Mouse (Mus musculus): Measurements from ENCODE around the gene Notch4.

The Notch4 gene

DNA sequence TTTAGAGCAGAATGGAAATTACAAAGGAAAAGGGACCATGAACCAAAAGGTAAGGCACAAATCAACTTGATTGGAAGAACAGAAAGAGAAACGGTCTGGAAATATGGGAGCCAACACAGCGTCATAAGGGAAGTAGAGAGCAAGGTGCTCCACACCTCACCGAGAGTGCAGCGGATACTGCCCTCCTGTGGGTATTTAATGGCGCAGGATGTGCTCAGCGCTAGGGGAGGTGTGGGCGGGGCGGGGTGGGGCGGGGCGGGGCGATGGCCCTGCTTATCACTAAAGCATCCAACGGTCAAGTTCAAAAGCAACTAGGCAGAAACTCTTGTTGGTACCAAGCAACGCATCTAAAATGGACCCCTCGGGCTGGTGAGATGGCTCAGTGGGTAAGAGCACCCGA, 4.2 kb upstream of the Notch4 start:
- Histone ChIP-seq H3K27me3 (ENCODE audit: control insufficient read depth, insufficient read depth, low read length, poor library complexity, severe bottlenecking) (no peaks in the 10 kb centered on the region; the same call in 1 of the 2 replicates), H3K36me3 (ENCODE audit: control insufficient read depth, insufficient read depth, low read length, poor library complexity, severe bottlenecking) (no peaks in the 10 kb centered on the region)
- DNase-seq (ENCODE audit: low read depth, low spot score): peak; percentile 68

DNA sequence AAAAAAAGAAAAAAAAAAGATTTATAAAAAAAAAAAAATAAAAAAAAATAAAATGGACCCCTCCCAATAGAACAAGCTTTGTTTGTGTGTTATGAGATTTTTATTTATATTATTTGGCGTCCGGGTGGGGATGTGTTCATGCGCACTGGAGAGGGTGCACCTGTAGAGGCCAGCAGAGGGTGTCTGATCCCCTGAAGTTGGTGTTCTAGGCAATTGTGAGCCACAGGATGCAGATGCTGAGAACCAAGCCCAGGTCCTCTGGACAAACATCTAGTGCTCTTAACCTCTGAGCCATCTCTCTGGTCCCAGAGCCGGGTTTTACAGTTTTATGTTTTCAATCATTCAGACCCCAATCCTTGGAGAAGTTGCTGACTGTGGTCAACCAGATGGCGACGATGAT, 3.6 kb upstream of the Notch4 start:
- peak; percentile 31 for DNase-seq (ENCODE audit: low read depth, low spot score)
- Histone ChIP-seq H3K36me3 (ENCODE audit: control insufficient read depth, insufficient read depth, low read length, poor library complexity, severe bottlenecking) (no peaks in the 10 kb centered on the region), H3K27me3 (ENCODE audit: control insufficient read depth, insufficient read depth, low read length, poor library complexity, severe bottlenecking) (no peaks in the 10 kb centered on the region; the same call in 1 of the 2 replicates)

DNA sequence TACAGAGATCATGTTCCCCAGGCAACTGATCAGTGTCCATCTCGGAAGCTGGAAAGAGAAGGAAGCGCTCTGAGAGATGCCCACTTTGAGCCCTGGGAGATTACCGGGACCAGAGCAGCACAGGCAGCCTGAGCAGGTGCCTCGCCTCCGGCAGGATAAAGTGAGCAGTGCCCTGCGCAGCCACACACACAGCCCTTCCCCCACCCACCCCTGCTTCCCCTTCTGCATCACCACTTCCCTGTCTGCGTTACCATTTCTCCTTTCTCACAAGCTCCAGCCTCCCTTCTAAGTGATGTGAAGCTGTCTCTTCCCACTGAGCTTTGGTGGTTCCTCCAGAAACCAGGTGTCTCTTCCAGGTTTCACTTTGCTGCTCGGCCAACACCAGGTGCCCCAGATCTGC, 2.9 kb upstream of the Notch4 start:
- Histone ChIP-seq H3K36me3 (ENCODE audit: control insufficient read depth, insufficient read depth, low read length, poor library complexity, severe bottlenecking) (no peaks in the 10 kb centered on the region), H3K27me3 (ENCODE audit: control insufficient read depth, insufficient read depth, low read length, poor library complexity, severe bottlenecking) (no peaks in the 10 kb centered on the region; the same call in 1 of the 2 replicates)
- DNase-seq (ENCODE audit: low read depth, low spot score): peak; percentile 85

DNA sequence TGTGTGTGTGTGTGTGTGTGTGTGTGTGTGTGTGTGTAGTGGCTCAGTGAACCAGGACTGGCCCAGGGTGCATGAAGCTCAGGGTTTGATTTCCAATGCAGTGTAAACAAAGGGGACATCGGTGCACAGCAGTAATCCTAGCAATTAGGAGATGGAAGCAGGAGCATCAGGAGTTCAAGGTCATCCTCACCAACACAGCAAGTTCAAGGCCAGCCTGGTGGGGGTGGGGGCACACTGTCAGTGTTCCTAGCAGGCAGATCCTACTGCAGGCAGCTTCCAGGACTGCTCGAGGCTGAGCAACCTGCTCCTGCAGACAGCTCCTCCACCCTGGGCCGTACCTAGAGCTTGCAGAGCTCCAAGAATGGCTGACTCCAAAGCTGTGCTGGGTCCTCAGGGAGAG, 1.5 kb upstream of the Notch4 start:
- Histone ChIP-seq H3K27me3 (ENCODE audit: control insufficient read depth, insufficient read depth, low read length, poor library complexity, severe bottlenecking) (no peaks in the 10 kb centered on the region; the same call in 1 of the 2 replicates), H3K36me3 (ENCODE audit: control insufficient read depth, insufficient read depth, low read length, poor library complexity, severe bottlenecking) (no peaks in the 10 kb centered on the region)
- no peak for DNase-seq (ENCODE audit: low read depth, low spot score)

DNA sequence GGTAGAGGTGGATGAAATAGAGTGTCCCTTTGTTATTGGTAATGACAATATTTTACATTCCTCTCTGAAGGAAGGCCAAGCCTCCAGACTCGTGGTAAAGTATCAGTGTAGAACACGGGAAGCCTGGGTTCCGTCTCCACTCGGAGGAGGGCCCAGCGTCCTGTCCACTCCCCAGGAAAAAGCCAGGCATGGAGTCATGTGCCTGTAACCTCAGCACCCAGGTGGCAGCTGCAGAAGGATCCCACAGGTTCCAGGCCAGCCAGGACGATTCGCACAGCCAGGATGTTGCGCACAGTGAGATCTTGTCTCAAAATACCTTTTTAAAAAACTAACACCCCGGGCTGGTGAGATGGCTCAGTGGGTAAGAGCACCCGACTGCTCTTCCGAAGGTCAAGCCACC, 714 bp upstream of the Notch4 start:
- Histone ChIP-seq H3K36me3 (ENCODE audit: control insufficient read depth, insufficient read depth, low read length, poor library complexity, severe bottlenecking) (no peaks in the 10 kb centered on the region), H3K27me3 (ENCODE audit: control insufficient read depth, insufficient read depth, low read length, poor library complexity, severe bottlenecking) (no peaks in the 10 kb centered on the region; the same call in 1 of the 2 replicates)
- DNase-seq (ENCODE audit: low read depth, low spot score): no peak

DNA sequence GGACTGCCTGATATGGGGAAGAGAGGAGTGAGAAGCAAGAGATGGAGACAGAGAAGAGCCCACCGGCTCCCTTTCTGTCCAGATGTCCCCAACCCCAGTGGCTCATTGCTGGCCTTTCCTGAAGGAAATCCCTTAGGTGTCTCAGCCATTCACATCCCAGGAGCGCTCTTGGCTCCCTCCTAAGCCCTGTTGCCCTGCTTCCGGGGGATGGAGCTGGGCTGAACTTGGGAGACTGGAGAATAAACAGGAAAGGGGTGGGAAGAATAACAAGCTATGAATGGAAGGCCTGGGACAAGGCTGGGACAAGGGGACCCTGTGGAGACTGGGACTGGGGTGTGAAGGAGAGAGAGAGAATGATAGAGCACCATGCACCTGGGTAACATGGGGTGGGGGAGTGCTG, 728 bp downstream of the Notch4 start:
- DNase-seq (ENCODE audit: low read depth, low spot score): no peak
- Histone ChIP-seq H3K36me3 (ENCODE audit: control insufficient read depth, insufficient read depth, low read length, poor library complexity, severe bottlenecking) (no peaks in the 10 kb centered on the region), H3K27me3 (ENCODE audit: control insufficient read depth, insufficient read depth, low read length, poor library complexity, severe bottlenecking) (no peaks in the 10 kb centered on the region; the same call in 1 of the 2 replicates)

DNA sequence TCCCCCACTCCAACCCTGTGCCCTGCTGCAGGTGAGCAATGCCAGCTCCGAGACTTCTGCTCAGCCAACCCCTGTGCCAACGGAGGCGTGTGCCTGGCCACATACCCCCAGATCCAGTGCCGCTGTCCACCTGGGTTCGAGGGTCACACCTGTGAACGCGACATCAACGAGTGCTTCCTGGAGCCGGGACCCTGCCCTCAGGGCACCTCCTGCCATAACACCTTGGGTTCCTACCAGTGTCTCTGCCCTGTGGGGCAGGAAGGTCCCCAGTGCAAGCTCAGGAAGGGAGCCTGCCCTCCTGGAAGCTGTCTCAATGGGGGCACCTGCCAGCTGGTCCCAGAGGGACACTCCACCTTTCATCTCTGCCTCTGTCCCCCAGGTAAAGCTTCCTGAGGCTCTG, 3.2 kb downstream of the Notch4 start:
- no peaks in the 10 kb centered on the region for H3K27me3 ChIP-seq (ENCODE audit: control insufficient read depth, insufficient read depth, low read length, poor library complexity, severe bottlenecking)
- DNase-seq (ENCODE audit: low read depth, low spot score): no peak
- H3K36me3 ChIP-seq (ENCODE audit: control insufficient read depth, insufficient read depth, low read length, poor library complexity, severe bottlenecking): no peaks in the 10 kb centered on the region

DNA sequence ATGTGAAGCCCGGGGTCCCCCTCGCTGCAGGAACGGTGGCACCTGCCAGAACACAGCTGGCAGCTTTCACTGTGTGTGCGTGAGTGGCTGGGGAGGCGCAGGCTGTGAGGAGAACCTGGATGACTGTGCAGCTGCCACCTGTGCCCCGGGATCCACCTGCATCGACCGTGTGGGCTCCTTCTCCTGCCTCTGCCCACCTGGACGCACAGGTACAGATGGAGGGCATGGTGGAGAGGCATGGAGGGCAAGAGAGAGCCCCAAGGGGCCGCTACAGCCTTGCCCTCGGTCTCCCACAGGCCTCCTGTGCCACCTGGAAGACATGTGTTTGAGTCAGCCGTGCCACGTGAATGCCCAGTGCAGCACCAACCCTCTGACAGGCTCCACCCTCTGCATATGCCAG, 4.4 kb downstream of the Notch4 start:
- DNase-seq (ENCODE audit: low read depth, low spot score): no peak
- H3K27me3 ChIP-seq (ENCODE audit: control insufficient read depth, insufficient read depth, low read length, poor library complexity, severe bottlenecking): no peaks in the 10 kb centered on the region
- H3K36me3 ChIP-seq (ENCODE audit: control insufficient read depth, insufficient read depth, low read length, poor library complexity, severe bottlenecking): no peaks in the 10 kb centered on the region

DNA sequence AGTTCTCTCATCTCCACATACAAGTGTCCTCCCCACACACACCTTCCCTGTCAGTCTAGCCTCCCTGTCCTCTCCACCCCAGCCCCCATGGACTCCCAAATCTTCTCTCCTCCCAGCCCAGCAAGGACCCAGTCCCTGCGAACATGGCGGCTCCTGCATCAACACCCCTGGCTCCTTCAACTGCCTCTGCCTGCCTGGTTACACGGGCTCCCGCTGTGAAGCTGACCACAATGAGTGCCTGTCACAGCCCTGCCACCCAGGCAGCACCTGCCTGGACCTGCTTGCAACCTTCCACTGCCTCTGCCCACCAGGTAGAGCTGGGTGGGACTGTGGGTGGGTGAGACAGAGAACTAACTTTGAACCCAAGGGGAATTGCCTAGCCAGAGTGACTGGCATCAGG, 5.9 kb downstream of the Notch4 start:
- Histone ChIP-seq H3K36me3 (ENCODE audit: control insufficient read depth, insufficient read depth, low read length, poor library complexity, severe bottlenecking) (no peaks in the 10 kb centered on the region), H3K27me3 (ENCODE audit: control insufficient read depth, insufficient read depth, low read length, poor library complexity, severe bottlenecking) (no peaks in the 10 kb centered on the region)
- no peak for DNase-seq (ENCODE audit: low read depth, low spot score)

DNA sequence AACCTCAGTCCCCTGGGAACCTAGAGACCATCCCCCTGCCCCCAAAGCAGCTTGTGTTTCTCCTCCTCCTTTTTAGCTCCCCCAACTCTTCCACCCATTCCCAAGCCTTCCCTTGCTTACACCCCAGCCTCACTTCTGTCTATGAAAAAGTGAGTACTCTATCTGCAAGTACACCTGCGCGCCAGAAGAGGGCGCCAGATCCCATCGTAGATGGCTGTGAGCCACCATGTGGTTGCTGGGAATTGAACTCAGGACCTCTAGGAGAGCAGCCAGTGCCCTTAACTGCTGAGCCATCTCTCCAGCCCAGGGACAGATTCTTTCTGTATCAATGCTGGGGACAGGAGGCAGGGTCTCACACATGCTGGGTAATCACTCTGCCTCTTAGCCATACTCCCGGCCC, 7.8 kb downstream of the Notch4 start:
- Histone ChIP-seq H3K27me3 (ENCODE audit: control insufficient read depth, insufficient read depth, low read length, poor library complexity, severe bottlenecking) (no peaks in the 10 kb centered on the region), H3K36me3 (ENCODE audit: control insufficient read depth, insufficient read depth, low read length, poor library complexity, severe bottlenecking) (no peaks in the 10 kb centered on the region)
- peak; percentile 53 for DNase-seq (ENCODE audit: low read depth, low spot score)

DNA sequence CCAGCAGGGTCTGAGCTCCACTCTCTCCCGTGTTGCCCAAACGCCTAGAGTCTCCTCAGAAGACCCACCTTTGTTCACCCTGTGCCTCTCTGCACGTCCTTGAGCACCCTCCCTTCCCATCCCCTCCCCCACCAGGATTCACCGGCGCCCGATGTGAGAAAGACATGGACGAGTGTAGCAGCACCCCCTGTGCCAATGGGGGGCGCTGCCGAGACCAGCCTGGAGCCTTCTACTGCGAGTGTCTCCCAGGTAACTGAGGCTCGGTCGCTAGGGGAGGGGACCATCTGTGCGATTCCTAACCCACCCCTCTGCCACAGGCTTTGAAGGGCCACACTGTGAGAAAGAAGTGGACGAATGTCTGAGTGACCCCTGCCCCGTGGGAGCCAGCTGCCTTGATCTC, 8.3 kb downstream of the Notch4 start:
- DNase-seq (ENCODE audit: low read depth, low spot score): peak; percentile 10
- Histone ChIP-seq H3K27me3 (ENCODE audit: control insufficient read depth, insufficient read depth, low read length, poor library complexity, severe bottlenecking) (no peaks in the 10 kb centered on the region), H3K36me3 (ENCODE audit: control insufficient read depth, insufficient read depth, low read length, poor library complexity, severe bottlenecking) (no peaks in the 10 kb centered on the region)

DNA sequence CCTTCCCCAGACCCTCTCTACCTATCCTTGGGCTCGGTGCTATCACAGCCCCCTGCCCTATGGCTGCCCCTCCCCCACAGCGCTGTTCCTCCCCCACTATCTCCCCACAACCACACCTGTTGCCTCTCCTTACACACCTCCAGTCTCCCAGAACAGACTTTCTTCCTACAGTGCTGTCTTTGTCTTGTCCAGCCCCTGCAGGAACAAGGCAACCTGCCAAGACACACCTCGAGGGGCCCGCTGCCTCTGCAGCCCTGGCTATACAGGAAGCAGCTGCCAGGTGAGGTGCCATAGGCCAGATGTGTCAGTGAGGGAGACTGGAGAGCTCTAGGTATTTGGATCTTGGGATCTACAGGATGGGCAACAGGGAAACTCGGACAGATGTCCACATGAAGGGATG, 12.5 kb downstream of the Notch4 start:
- H3K36me3 ChIP-seq (ENCODE audit: control insufficient read depth, insufficient read depth, low read length, poor library complexity, severe bottlenecking): no peaks in the 10 kb centered on the region
- DNase-seq (ENCODE audit: low read depth, low spot score): no peak
- no peaks in the 10 kb centered on the region for H3K27me3 ChIP-seq (ENCODE audit: control insufficient read depth, insufficient read depth, low read length, poor library complexity, severe bottlenecking)

DNA sequence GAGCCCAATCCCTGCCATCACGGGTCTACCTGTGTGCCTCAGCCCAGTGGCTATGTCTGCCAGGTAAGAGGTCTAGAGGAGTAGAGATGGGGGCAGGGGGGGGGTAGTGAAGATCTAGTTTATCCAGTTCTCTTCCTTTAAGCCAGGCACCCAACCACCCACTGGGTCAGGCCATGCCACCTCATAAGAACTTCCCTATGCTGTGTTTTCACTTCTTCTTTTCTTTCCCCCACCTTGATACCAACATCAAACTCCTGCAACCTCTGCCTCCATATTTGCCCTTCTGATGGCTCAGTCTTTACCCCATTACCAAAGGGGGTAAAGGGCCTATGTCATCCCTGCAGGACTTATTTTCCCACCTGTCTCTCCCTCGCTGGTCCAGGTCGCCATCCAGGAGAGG, 14.0 kb downstream of the Notch4 start:
- peak; percentile 83 for DNase-seq (ENCODE audit: low read depth, low spot score)
- Histone ChIP-seq H3K27me3 (ENCODE audit: control insufficient read depth, insufficient read depth, low read length, poor library complexity, severe bottlenecking) (no peaks in the 10 kb centered on the region), H3K36me3 (ENCODE audit: control insufficient read depth, insufficient read depth, low read length, poor library complexity, severe bottlenecking) (no peaks in the 10 kb centered on the region)

DNA sequence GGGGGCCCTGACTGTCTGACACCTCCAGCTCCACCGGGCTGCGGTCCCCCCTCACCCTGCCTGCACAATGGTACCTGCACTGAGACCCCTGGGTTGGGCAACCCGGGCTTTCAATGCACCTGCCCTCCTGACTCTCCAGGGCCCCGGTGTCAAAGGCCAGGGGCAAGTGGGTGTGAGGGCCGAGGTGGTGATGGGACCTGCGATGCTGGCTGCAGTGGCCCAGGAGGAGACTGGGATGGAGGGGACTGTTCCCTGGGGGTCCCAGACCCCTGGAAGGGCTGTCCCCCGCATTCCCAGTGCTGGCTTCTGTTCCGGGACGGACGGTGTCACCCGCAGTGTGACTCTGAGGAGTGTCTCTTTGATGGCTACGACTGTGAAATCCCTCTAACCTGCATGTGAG, 18.5 kb downstream of the Notch4 start:
- Histone ChIP-seq H3K27me3 (ENCODE audit: control insufficient read depth, insufficient read depth, low read length, poor library complexity, severe bottlenecking) (no peaks in the 10 kb centered on the region), H3K36me3 (ENCODE audit: control insufficient read depth, insufficient read depth, low read length, poor library complexity, severe bottlenecking) (no peaks in the 10 kb centered on the region)
- no peak for DNase-seq (ENCODE audit: low read depth, low spot score)

DNA sequence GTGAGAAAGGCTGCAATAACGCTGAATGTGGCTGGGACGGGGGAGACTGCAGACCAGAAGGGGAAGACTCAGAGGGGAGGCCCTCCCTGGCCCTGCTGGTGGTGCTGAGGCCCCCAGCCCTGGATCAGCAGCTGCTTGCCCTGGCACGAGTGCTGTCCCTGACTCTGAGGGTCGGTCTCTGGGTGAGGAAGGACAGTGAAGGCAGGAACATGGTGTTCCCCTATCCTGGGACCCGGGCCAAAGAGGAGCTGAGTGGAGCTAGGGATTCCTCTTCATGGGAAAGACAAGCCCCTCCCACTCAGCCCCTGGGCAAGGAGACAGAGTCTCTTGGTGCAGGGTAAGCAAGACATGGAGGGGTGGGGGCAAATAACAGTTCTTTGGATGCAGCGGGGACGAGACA, 19.3 kb downstream of the Notch4 start:
- Histone ChIP-seq H3K36me3 (ENCODE audit: control insufficient read depth, insufficient read depth, low read length, poor library complexity, severe bottlenecking) (no peaks in the 10 kb centered on the region), H3K27me3 (ENCODE audit: control insufficient read depth, insufficient read depth, low read length, poor library complexity, severe bottlenecking) (no peaks in the 10 kb centered on the region)
- no peak for DNase-seq (ENCODE audit: low read depth, low spot score)

DNA sequence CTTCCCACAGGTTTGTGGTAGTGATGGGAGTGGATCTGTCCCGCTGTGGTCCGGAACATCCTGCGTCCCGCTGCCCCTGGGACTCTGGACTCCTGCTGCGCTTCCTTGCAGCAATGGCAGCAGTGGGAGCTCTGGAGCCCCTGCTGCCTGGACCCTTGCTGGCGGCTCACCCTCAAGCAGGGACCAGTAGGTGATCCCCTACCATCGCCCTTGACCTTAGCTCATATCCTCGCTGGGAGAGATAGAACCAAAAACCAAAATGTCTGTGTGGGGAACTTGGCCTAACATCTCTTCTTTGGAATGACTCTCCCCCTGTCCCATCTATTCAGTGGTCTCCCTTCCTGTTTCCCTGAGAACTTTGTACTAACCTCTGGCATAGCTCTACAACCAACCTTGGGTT, 19.8 kb downstream of the Notch4 start:
- Histone ChIP-seq H3K27me3 (ENCODE audit: control insufficient read depth, insufficient read depth, low read length, poor library complexity, severe bottlenecking) (no peaks in the 10 kb centered on the region), H3K36me3 (ENCODE audit: control insufficient read depth, insufficient read depth, low read length, poor library complexity, severe bottlenecking) (no peaks in the 10 kb centered on the region)
- no peak for DNase-seq (ENCODE audit: low read depth, low spot score)
